Mouse (Mus musculus) macrophage (primary cell): ENCODE measurements around the gene Krt80. TPM values are rescaled to one million over a fixed set of nuclear protein-coding genes. Genes with fewer than 3 reads are reported as not detected.

ENCODE experiments used
- H3K27ac ChIP-seq: fragments of 350-480 bp; formaldehyde crosslinking; 2 replicates; pipeline ENCODE4 v1.9.0; 2021
- H3K36me3 ChIP-seq: fragments of 350-480 bp; formaldehyde crosslinking; 2 replicates; pipeline ENCODE4 v1.9.0; 2021; ENCODE audit errors: inconsistent target
- H3K4me3 ChIP-seq: fragments of 350-480 bp; formaldehyde crosslinking; 2 replicates; pipeline ENCODE4 v1.9.0; 2021; ENCODE audit errors: inconsistent target
- H3K79me2 ChIP-seq: fragments of 350-480 bp; formaldehyde crosslinking; 2 replicates; pipeline ENCODE4 v1.9.0; 2021; ENCODE audit errors: inconsistent target
- WGBS: methylation state at CpG from one replicate; pipeline ENCODE4 v1.1.7; 2026; ENCODE audit warnings: inconsistent platforms; ENCODE audit not compliant: missing documents; 5-methylcytosine and 5-hydroxymethylcytosine counted together
- polyA plus RNA-seq: library from polyadenylated mRNA; stranded (reverse); fragments of 250-400 nt; gene quantifications from 3 replicates; pipeline ENCODE4 v1.2.4, GENCODE M21; 2018; ENCODE audit warnings: inconsistent platforms

Krt80 gene
- polyA plus RNA-seq, 1 experiment from 2014 or later, result 0.83 TPM

GRCm38 (mm10) chr15:101387176-101387575 lies 17.2 kb upstream of the Krt80 start:
- H3K79me2 ChIP-seq, result no peaks in the 10 kb centered on the region
- no peak overlapping the region for H3K27ac ChIP-seq
- H3K4me3 ChIP-seq, result no peak overlapping the region
- 65% methylated on average over 3 of the region's 3 CpGs for WGBS
- no peaks in the 10 kb centered on the region for H3K36me3 ChIP-seq

DNA sequence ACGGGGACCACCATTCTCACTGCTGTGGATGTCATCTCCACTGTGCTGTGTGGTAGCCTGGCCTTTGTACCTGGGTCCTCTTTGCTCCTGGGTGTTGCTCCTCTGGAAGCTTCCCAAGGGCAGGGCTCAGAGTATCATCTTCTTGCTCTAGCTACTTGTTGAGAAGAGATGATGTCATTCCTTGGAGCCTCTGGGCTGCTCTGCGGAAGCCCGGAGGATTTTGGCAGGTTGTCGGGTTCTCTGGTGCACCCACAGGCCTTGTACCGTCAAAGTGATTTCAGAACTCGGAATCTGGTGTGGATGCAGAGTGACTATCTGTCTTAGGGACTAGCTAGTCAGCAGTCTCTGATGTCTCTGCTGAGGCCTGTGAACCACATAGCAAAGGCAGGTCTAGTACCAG lies 15.1 kb upstream of the Krt80 start:
- Histone ChIP-seq H3K36me3 (no peaks in the 10 kb centered on the region), H3K4me3 (no peak overlapping the region), H3K79me2 (no peaks in the 10 kb centered on the region), H3K27ac (no peak overlapping the region)
- 94% methylated on average over 6 of the region's 6 CpGs for WGBS

DNA sequence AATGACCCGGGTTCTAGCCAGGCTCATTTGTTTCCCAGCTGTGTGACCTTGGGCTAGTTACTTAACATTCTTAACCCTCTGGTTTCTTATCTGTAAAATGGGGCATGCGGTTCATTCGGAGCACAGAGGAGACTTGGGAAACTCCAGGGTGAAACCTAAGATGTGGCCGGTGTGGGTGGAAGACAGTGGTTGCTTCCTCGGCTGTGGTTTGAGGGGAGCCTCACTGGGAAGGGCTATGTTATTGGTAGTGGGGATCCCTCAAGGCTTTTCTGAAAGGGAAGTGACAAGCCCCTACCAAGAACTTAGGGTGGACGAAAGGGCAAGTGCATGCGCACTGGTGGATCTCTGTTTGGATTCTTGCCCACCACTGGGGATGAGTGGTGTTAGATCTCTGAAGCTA lies 14.6 kb upstream of the Krt80 start:
- WGBS, result 62% methylated on average over 7 of the region's 7 CpGs
- Histone ChIP-seq H3K36me3 (no peaks in the 10 kb centered on the region), H3K4me3 (no peak overlapping the region), H3K27ac (no peak overlapping the region), H3K79me2 (no peaks in the 10 kb centered on the region)

GRCm38 (mm10) chr15:101382811-101383210 lies 12.8 kb upstream of the Krt80 start:
- Histone ChIP-seq H3K4me3 (no peak overlapping the region), H3K36me3 (no peaks in the 10 kb centered on the region)
- WGBS, result 87% methylated on average over 8 of the region's 11 CpGs

DNA sequence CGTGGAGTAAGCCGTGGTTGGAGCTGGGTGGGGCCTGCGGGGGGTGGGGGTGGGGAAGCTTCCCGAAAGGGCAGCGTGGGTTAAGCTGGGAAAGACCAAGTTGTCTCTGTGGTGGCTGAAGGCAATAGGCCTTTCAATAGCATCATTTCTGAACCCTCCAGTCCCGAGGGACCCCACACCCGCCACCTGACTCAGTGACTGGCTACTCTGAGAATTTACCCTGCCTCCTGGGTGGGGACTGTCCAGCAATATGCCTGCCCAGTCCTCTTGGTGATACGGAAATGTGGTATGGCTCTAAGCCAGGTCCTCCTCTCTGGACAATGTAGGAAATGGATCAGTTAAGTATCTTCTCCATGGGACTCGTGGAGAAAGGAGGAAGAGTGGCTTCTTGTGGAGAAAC lies 11.8 kb upstream of the Krt80 start:
- no peak overlapping the region for H3K27ac ChIP-seq
- H3K4me3 ChIP-seq, result no peak overlapping the region
- 63% methylated on average over 9 of the region's 9 CpGs for WGBS
- H3K36me3 ChIP-seq, result no peaks in the 10 kb centered on the region
- no peaks in the 10 kb centered on the region for H3K79me2 ChIP-seq

More at GRCm38 (mm10) chr15:101382811-101383210, 12.8 kb upstream of the Krt80 start:
- Histone ChIP-seq H3K27ac (no peak overlapping the region), H3K79me2 (no peaks in the 10 kb centered on the region)

DNA sequence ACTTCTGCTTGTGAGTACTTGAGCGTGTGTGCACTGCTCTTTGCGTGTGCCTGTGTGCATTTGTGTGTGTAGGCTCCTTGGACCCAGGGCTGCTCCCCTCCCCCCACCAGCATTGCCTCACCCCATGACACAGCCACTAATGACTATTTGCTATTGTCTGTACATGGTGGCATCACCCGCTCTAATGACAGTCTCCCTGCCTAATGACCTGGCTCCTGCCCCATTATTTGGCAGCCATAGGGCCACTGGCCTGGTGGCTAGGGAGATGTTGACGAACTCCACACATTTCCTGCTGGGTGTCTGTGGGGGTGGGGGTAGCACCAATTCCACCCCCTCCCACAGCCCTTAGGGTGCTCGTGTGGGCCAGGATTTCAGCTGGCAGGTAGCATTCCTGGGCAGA lies 8.7 kb upstream of the Krt80 start:
- Histone ChIP-seq H3K4me3 (no peak overlapping the region), H3K27ac (peak overlapping the region; percentile 28; the same call in 1 of the 2 replicates), H3K36me3 (no peaks in the 10 kb centered on the region), H3K79me2 (no peaks in the 10 kb centered on the region)
- 93% methylated on average over 5 of the region's 5 CpGs for WGBS

DNA sequence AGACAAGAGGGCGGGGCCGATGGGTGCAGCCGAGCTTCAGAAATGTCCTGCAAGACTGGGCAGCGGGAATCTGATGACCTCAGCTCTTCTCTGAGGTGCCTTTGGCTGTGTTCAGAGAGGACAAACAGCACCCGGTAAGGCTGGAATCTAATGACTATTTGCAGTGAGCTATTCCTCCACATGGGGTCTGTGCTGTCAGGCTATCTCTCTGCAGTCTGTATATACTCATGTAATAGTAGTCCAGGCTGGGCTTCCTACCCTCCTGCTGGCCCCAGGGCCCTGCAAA lies 6.8 kb upstream of the Krt80 start:
- Histone ChIP-seq H3K36me3 (no peaks in the 10 kb centered on the region), H3K4me3 (no peak overlapping the region), H3K79me2 (no peaks in the 10 kb centered on the region), H3K27ac (no peak overlapping the region)
- WGBS, result 81% methylated on average over 5 of the region's 5 CpGs

DNA sequence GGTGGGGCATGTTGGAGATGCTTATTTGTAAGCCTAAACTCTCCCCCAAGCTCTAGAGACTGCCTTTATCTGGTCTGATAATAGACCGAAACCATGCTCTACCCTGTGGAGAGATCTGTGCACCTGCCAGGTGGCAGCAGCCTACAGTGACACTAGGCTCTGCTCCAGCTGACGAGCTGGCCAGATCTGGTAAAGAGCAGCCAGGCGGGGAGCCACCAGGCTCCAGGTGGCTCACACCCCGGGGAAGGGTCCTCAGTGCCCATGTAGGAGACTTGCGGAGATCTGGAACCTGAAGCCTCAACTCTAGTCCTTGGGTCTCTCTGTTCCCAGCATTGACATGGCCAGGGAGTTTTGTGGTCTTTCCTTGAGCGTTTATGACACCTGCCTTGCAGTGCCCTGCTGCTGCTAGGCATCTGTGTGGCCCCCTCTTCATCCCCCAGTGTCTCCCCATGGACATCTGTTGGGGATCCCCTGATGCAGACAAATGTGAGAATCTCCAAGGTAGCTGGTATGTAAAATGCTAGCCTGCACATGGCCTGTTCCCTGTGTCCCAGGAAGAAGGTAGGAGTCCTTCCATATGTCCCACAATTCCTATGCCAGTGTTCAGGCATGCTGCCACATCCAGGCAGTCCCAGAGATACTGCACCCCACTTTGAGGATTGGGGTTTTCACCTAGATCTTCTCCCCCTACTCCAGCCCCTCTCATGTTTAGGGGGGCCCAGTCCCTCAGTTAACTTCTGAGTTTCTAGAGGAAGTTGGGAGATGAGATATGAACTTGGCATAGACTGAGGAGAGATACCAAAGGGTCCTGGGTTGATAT lies 6.2 kb upstream of the Krt80 start:
- 89% methylated on average over 6 of the region's 6 CpGs for WGBS
- H3K27ac ChIP-seq, result peak overlapping the region; percentile 92; the same call in 1 of the 2 replicates

DNA sequence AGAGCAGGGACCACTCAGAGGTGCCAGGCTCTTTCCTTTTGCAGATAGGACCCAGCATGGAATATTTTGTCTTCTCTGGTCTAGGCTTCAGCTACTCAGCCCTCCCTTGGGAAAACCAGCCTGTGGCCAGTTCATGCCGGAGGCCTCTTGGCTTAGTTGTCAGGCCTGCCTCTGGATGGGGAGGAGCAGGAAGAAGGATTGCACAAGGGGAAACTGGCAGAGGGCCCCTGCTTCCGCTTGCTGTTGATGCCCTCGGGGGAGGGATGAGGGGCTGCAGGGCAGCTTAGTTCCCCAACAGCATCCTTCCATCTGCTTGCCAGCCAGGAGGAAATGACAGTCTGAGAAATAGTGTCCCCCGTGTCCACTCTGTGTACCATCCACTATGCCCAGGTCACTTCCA lies 4.9 kb upstream of the Krt80 start:
- Histone ChIP-seq H3K36me3 (no peaks in the 10 kb centered on the region), H3K27ac (peak overlapping the region; percentile 92), H3K4me3 (no peak overlapping the region), H3K79me2 (no peaks in the 10 kb centered on the region)
- 4% methylated on average over 4 of the region's 4 CpGs for WGBS

More for the DNA sequence above, 6.2 kb upstream of the Krt80 start:
- Histone ChIP-seq H3K79me2 (no peaks in the 10 kb centered on the region), H3K36me3 (no peaks in the 10 kb centered on the region), H3K4me3 (no peak overlapping the region)

DNA sequence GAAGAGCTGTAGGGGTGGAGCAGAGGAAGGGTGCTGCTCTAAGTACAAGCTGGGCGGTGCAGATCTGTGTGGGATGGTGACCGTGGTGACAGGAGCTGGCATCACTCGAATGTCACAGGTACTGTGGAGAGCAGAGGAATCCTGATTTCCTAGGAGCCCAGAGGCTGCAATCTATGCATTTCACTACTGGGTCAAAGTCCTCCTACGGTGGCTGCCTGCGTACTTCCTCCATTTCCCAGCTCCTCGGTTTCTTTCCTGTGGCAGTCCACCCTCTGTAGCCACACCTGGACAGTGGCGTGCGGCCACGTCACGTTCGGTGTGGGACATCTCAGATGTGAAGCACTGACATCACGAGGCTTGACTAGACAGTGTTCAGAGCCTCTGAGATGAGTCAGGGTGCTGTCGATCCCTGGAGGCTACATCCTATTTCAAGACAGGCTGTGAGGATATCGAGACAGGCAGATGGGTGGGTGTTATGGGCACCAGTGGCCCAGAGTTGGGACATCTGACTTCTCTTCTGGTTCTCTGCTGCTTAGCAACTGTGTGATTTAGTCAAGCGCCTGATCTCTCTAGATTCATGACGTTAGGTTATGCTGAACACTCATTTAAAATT lies 3.4 kb upstream of the Krt80 start:
- Histone ChIP-seq H3K79me2 (no peaks in the 10 kb centered on the region), H3K4me3 (no peak overlapping the region), H3K27ac (peak overlapping the region; percentile 92), H3K36me3 (no peaks in the 10 kb centered on the region)
- WGBS, result 40% methylated on average over 16 of the region's 16 CpGs

DNA sequence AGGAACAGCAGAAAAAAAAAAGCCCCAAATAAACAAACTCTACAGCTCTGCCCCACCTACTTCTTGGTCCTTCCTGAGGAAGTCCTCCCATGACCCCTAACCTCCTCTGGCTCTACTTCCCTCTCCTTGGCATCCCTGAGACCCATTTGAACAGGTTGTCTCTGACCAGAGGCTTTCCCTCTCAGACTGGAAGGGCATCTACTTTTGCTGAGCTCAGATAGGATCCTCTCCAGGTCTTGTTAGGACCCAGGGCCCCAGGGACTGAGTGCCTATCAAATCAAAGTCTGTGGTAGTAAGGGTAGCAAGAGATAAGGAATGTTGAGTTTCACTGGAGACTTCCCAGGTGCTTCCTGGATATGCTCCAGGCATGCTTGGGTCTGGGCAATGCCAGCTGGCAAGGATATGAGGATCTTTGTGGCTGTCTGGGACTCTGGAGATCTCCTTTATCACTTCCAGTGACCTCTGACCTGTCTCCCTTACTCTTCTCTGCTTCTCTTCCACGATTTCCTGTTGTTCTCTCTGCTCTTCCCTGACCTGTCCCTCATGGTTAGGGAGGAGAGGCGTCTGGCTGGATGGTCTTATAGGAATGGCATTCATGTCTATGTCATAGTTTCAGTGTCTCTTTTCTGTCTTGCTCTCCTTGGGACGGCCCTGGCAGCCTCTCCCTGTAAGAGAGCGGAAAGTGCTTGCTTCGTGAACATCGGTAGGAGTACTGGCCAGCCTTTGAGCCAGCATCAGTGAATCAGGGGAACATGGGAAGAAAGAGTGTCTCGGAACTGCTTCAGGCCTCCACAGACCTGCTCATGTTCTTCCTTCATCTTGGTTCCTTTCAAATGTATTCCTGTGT lies 2.4 kb upstream of the Krt80 start:
- Histone ChIP-seq H3K36me3 (no peaks in the 10 kb centered on the region), H3K27ac (0 out of 2 replicates have a peak overlapping the region, but pooled peaks have one; percentile 7), H3K4me3 (no peak overlapping the region), H3K79me2 (no peaks in the 10 kb centered on the region)
- WGBS, result 81% methylated on average over 7 of the region's 7 CpGs

DNA sequence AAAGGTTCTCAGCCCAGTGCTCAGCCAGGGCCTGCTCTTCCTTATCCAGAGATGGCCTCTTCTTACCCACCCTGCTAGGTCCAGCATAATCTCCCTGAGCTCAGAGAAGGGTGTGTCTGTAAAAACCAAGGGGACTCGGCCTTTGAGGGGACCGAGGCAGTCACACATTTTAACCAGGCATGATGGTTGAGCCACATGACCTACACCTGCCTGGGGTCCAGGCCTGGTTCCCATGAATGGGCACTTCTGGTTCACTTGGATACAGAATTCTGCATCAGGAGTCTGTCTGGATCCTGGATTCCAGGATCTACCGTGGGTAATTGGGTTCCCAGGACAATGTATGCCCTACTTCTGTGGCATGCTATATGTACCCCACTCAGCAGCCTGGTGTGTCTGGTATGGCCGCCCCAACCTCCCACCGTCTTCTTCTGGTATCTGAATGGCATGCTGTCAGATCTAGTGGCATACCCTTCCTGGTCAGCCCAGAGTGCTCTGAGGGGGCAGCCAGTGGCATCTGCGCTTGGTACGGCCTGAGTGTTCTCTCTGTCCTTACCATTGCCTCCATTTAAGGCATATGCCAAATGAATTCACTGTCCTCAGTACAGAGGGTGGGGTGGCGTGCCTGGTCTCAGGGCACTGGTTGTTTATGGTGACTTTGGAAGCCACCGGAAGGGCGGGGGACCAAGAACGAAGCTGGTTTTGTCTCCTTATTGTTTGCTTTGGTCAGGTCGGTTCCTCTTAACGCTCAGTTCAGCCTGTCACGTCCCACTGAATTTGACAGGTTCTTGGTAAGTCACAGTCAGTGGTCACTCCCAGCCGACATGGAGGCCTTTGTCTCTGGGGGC lies 1.4 kb upstream of the Krt80 start:
- H3K27ac ChIP-seq, result peak overlapping the region; percentile 10; the same call in 1 of the 2 replicates
- 83% methylated on average over 15 of the region's 15 CpGs for WGBS
- no peak overlapping the region for H3K4me3 ChIP-seq
- H3K79me2 ChIP-seq, result no peaks in the 10 kb centered on the region
- no peaks in the 10 kb centered on the region for H3K36me3 ChIP-seq

DNA sequence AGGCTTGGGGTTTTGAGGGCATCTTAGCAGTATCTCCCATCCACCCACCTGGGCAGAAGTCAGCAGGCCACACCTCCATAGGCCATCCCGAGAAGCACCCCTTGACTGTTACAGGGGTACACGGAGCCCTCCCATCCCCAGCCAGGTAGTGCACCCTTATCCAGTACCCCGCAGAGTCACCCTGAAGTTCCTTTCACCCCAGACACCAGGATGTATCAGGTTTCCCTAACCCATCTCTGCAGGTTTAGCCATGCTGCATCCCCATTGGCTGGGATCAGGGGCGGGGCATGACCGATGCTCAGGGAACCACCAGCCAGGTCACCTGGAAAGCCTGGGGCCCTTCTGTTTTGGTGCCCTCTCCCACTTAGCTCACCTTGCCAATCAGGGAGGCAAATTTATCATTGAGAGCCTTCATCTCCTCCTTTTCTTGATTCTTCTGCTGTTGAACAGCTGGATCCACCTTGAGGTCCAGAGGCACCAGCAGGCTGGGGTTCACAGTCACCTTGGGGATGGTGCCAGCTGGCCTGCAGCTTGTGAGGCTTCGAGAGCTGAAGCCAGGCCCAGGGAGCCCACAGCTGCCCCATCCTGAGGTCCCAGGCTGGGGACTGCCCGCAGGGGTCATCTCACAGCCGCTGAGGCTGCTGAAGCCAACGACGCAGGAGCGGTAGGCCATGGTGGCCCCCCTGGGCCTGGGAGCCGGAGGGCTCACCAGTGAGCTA lies 421 bp downstream of the Krt80 start:
- H3K79me2 ChIP-seq, result no peaks in the 10 kb centered on the region
- 94% methylated on average over 12 of the region's 12 CpGs for WGBS
- H3K36me3 ChIP-seq, result no peaks in the 10 kb centered on the region
- no peak overlapping the region for H3K4me3 ChIP-seq
- H3K27ac ChIP-seq, result no peak overlapping the region
